Mouse (Mus musculus): ENCODE results near the gene Rtn1.

Rtn1 gene

DNA sequence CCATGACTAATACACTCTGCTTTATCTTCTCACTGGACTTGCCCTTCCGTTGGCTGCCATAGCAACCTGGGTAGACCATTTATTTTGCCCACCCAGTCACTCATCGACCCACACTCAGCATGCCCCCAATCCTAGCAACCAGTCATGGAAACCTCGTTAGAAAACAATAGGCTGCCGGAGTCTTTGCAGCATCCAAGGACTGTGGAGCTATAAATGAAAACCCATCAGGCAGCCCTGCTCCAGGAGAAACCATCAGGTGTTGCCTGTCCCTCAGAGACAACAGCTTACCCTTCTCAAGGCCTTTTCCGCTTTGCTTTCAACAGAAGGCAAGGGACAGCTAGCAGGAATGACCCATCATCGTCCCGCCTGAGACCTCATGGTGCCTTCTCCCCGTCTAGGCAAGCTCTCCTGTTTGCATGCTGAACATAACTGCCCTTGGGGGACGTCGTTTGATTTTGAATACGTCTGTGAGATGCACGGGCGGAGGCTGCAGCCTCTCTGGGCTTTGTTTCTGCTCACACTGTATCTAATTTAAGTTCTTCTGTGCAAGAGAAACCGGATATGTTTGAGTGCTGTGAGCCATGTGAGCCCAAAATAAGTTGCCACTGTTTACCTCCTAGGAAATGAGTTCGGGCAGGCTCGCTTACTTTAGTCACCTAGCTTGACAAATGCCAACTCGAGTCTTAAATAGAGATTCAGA is 34.8 kb downstream of the Rtn1 start:
- no peak for DNase-seq

DNA sequence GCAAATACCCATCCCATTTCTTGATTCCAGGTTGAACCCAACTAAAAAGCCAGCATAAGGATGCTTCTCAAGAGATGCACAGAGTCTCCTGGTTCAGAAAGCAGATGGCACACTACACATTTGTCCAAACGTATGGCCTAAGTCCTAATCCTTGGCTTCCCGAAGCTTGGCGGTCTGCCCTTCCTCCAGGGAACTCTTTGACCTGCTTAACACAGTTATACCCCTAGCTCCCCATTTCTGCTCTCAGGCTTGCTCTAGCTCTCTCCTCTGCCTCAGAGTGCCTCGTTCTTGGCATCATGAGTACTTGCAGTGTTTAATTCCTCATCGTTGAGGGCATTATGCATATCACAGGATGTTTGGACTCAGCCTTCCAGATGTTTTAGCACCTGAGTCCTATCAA is 38.8 kb downstream of the Rtn1 start:
- DNase-seq = no peak

DNA sequence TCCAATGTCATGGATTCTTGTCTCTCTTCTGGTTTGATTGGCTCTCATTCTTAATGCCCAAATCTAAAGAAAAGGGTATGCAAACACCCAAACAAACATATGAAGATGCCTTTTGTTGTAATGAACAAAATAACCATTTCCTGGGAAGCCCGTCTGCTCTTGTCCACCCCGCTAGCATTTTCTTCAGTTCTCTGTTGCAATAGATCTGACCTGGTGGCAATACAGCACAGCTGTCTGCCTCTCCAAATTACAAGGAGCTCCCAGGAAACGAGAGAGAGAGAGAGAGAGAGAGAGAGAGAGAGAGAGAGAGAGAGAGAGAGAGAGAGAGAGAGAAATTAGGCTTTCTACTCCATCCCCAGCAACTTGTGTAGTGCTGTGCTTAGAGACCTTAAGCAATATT is 42.1 kb downstream of the Rtn1 start:
- no peak for DNase-seq

DNA sequence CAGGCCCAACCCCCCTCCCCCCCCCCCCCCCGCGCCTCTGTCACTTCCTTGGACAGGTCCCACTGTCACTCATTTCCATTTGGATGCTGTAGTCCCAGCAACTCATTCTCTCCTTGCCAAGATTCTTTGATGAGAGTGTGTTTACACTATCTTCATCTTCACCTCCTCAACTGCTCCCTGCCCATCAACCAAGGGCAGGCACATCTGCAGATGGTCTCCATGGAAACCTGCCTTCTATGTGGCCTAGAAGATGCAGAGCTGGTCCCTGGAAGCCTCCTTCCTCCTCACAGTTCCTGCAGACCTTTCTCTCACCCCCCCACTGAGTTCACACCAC is 42.8 kb downstream of the Rtn1 start:
- DNase-seq = no peak

DNA sequence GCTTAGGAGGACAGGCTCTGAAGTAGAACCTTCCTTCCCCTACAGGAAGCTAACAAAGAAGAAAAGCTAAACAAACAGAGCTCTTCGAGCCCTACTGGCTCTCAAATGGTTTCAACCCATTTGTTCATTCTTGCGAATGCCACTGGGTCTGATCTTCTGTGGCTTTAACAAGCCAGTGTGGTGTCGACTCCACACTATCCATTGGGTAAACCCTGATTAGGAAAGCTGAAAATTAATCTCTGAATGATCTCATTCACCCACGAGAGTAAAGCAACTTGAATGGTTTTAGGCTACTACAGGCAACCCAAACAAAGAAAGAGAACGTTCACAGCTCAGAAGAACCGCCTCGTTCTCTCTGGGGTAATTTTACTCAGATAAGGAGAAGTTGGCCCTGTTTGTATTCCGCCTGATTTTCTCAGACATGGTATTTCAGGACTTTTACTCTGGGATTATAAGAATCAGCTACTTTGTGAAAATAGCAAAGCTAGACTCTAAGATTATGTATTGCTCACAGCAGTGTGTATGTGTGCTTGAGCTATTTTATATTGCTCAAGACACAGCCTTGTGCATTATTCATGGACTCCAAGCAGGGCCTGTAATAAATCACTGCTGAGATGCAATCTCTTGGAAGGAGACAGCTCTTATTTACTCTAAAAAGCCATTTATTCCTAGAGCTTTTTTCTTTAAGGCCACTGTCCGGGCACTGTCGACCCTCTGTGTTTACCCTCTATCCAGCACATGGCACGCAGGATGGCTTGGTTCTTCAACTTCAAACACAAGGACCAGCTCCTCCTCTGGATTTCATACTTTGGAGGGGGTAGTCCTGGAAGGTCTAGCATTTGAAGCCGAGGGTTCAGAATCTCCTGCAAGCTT is 43.4 kb downstream of the Rtn1 start:
- DNase-seq = no peak

DNA sequence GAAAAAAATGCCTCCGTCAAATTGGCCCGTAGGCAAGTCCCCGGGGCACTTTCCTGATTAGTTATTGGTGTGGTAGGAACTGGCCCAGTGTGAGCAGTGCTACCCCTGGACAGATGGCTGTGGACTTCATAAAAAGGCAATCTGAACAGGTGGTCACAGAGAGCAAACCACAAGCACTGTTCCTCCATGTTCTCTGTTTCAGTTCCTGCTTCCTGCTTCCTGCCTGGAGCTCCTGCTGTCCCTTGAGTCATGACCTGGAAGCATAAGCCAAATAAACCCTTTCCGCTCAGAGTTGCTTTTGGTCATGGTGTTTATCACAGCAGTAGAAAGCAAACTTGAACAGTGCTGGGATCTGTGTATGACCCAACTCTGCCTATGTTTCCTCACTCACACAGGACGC is 44.3 kb downstream of the Rtn1 start:
- no peak for DNase-seq

DNA sequence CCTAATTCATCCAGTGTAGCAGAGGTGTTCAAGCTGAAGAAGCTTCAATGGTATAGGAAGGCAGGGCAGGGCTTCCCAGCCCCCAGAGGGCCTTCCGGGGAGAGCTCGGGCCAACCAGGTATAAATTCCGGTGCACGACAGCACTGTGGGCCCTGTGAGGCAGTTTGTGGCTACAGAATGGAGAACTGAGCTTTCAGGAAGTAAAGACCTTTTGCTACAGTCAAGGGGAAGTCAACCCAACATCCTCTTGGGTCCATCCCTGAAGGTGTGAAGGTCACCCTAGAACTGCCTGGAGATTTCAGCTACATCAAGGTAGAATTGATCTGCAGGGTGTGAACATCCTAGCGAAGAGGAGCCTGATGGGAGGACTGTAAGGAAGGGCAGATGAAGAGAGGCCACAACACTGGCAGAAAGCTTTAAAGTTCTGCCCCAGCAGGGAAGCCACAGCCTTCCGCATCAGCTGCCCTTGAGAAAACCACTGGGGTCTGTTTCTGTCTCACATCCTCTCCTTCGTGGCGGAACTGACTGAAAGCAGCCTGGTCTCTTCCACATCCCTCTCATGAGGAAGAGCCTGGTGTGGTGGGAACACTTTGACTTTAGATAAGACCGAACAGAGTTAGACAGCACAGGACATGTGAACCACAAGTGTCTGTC is 47.0 kb downstream of the Rtn1 start:
- DNase-seq = no peak

DNA sequence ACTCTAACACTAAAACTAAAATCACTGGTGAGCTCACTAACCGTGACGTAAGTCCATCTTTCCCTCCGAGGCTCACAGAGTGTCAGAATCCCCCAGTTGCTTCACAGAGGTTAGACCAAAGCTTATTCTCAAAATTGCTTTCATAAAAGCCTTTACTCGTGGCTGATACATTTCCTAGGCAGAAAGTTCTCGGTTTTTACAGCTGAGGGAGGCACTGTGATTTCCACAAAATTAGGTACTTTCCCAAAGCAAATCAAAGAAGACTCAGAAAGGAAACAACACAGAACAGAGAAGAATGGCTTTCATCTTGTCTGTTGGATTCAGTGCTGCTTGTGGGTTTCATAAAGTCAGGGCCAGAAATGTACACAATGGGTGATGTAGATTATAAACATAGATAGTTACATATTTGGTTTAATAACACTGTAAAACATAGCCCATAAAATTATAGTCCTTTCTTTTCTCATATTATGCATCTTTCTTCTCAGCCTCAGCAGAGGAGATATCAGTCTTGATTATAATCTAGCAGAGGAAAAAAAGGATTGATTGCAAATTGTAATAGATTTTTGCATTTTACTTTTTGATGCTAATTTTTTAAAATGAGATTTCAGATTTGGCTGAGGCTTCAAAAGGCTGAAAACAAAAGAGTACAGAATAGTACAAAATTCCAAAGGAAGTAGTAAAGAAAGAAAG is 47.8 kb downstream of the Rtn1 start:
- DNase-seq = no peak

DNA sequence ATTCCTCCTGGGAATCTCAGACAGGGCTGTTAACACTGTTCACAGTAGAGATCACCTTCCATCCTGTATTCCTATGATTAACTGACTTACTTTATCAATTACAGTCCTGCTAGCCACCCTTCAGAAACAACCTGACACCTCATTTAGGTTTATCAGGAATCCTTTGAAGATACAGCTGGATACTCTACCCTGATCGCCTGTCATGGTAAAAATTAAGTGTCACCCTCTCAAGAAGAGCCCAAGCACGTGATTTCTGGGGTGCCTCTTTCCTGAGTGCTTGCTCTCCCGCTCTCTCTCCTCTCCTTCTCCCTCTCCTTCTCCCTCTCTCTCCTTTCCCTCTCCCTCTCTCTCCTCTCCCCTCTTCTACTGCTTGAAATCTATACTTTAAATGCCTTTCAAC is 49.0 kb downstream of the Rtn1 start:
- no peak for DNase-seq

DNA sequence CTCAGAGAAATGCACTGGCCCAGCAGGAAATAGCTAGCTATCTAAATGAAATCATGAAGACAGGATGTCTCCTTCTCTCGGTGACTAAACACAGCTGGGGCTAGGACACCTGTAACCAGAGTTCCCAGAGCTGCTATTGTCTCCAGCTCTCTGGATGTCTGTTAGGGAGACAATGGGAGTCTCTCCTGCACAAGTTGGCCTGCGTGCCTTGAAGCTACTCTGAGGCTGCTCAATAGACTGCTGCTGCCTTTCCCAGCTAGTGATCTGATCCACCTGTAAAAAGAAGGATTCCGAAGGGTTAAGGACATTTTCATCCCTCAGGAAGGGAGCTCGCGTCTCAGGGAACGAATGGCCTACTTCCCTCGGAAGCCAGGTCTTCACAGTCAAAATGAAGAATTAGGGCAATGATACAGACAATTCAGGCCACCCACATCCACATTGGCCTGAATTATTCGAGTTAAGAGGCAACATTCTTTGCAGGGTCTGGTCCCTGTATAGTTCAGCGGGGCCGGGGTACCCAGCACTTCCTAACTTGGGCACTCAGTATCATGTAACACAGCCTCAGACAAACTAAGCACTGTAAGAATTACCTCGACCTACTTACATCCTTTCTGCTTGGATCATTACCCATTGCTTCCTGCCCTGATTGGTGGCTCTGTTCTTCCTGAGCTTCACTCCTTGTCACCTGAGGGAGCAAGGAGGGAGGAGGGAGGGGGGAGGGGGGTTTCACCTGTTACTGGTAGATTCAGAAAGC is 51.0 kb downstream of the Rtn1 start:
- no peak for DNase-seq

DNA sequence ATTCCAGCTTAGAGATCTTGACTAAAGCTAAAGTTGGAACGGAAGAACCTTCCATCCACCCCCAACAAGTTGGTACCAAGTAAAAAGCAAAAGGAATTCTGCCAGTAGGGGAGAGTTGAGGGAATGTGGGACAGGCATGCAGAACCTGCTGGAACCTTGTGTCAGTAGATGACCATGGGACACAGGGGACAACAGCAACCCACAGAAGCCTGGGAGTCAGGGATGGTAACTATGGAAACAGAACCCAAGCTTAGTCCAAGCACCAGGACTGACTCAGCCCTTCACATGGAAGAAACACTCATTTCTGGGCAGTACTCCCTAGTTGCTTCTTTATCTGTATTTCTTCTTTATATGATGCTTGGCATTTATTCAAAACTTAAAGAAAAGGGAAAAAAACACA is 54.6 kb downstream of the Rtn1 start:
- DNase-seq = no peak

DNA sequence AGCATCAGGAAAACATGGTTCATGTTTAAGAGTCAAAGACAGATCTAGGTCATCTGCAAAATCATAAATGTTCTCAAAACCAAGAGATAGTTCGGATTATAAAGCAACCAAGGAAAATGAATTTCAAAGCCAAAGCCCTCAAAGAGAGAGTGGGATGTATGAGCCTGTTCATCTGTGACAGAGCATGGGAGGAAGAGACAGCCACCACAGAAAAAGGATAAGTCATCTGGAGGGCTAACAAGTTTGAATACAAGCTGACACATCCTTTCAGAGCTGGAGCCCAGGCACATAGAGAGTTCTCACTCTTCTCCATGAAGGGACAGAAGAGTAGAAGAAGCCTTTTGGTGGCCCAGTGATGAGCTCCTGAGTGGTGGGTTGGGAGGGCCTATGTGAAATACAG is 55.3 kb downstream of the Rtn1 start:
- no peak for DNase-seq

DNA sequence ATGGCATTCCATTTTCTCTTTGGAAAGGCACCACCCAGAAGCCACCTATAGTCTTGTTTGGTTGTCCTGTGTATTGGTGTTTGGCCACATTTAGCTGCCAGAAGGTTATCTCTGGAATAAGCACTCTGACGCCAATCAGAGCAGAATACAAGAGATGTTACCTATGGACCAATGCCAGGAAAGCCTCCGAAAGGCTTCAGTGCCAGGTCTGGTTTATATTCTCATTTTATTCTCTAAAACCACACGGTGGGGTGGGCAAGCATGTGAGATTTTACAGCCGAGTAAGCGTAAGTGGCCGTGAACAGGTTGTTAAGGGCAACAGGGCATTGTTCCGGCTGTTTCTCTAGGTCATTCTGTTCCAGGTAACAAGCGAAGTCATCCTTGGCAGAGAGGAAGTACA is 60.3 kb downstream of the Rtn1 start:
- no peak for DNase-seq

DNA sequence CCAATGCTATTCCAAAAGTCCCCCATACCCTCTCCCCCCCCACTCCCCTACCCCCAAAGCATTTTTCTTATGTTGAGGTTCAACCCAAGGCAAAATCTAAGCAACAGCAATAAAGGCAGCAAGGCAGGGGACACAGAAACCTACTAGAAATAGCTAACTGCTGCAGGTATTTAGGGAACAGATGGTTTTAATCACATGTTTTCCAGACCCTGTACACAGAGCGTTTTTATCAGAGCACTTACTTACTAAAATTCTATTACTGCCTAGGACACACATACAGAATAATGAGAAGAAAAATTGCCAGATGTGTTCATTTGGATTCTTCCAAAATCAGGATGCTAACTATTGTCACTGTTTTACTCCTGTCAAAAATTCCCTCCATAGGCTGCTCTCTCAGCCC is 61.7 kb downstream of the Rtn1 start:
- DNase-seq = no peak

DNA sequence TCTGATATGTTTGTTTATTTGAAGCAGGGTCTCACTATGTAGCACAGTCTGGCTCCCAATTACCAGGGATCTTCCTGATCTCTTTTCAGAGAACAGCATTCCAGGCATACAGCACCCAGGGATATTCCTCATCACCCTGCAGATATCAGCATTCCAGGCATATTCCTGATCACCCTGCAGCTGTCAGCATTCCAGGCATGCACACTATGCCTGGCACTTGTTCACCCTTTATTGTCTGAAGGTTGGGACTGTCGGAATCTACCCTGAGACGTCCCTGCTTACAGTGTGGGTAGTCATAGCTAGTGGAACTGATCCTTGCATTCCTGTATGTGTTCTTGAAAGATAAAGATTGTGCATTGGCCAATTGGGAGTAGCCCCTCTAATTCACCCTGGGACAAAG is 65.2 kb downstream of the Rtn1 start:
- DNase-seq = no peak

DNA sequence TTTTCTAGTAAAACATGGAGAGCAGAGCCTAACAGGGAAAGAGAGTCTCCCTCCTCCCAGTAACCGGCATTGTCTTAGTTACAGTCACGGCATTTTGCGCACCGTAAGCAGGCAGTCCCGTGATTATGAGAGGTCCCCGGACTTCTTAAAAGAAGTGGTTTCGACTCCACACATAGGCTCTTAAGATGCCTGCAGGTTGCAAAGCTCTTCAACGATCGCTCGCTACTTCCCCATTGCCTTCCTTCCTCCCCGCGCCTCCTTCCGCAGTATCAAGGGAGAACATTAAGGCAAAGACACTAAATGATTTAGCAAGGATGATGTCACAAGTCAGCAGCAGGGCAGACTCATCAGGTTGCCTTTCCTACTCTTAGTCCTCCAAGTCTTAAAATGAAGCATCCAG is 72.8 kb downstream of the Rtn1 start:
- DNase-seq = no peak

DNA sequence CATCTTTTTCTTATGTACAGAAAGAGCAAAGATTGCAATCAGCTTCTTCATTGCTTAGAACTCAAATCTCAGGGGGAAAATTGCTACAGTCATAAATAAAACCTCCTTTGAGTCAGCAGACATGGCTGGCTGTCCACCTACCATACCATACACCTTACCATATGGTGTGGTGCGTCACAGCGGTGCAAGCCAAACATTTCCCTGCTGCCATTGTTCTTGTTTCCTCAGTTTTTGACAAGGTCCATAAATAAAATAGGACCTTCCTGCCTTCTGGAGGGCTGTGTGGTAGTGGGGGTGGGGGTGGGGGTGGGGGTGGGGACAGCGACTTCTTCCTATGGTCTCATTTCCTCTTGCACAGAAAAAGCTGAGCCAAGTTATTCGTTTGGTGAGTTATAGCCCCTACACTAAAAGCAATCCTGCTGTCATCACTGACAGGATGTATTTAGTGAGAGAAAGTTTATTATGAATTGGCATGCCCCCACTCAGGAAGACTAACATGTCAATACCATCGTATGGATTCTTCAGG is 76.3 kb downstream of the Rtn1 start:
- DNase-seq = no peak

DNA sequence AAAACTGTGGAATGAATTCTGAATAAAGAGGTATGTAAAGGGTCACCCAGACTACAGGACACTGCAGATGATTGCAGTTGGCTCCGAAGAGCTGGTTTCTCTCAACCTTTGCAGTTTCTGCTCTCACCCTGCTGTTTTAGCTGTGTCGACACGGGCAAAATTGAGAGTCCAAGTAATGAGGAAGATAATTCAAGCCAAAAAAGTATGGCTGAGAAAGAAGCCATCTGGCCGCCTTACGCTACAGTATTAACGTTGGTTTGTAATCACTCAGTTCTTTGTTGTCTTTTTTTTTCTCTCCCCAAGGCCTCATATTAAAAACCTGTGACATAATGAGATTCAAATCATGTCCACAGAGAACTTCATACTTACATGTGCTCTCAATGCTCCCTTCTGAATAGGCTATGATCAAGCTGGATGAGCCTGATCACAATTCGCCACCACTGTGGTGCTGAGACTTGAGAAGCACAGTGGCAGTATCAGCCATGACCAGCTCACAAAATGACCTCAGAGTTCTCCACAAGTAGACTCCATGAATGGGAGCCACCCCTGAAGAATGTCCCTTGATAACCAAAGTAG is 76.9 kb downstream of the Rtn1 start:
- no peak for DNase-seq

DNA sequence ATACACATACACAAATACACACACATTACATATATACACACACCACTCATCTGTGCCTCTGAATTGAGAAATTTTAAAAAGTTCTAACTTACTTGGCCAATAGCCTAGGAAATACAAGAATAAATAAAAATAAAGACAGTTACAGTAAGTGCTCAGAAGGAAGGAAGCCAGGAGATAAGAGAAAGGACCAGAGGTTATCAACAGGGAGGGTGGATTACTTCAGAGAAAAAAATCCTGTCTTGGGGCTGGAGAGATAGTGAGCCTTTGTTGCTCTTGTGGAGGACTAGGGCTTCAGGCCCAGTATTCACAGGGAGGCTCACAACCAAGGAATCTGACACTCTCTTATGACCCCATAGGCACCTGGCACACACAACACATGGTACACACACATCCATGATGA is 82.8 kb downstream of the Rtn1 start:
- no peak for DNase-seq

DNA sequence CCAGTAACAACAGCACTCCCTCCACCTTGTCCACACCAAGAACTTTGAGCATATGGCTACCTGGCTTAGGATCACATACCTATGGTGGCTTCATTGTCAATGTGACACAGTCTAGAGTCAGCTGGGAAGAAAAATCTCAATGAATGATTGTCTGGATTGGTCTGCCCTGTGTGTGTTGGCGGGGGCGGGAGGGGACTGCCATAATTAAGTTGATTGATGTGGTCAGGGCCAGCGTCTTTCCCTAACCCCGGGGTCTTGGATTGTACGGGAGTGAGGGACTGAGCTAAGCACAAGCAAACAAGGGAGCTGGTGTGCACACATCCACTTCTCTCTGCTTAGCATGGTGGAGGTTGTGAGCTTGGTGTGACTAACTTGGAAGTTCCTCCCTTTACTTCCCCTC is 83.8 kb downstream of the Rtn1 start:
- DNase-seq = no peak

DNA sequence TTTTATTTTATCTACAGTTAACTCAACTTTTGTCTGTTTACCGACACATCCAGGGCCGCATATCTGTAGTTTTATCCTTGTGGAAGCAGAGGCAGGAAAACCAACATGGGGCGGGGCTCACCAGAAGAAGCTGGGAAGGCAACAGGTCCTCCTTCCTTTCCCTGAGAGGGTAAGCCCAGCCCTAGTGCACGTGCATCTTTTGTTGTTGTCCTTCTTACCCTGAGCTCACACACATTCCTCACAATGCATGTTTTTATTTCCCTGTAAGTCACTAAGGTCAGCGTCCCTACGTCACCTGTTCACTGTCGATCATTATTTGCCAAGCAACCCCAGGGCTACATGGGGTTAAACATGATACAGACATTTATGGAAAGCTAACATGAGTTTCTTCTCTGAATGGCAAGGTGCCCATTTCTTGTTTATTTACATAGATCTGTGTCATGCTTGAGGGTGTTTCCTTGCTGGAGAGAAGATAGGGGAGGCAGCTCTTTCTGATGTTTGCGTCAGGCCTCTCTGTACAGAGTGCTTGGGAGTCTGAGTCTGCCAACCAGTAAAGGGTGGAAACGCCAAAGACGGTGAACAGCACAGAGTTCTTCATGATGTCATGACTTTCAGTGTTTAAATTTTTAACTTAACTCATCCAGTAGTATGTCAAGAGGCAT is 84.5 kb downstream of the Rtn1 start:
- DNase-seq = no peak

DNA sequence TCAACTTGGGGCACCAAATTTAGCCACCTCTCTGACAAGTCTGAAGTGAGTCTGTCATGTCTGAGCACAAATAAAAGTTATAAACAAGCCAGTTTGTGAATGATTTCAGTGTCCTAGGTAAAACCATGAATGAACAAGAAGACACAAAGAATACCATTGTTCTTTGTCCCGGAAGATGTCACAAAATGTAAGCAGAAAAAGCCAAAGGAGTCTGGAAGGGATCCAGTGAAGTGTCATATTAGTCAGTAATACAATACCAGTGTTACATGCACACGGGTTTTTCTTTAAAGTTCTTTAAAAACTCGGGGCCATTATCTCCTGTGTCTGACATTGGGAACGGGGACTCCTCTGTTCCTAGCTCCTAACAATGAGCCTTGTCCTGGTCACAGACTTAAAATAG is 85.1 kb downstream of the Rtn1 start:
- DNase-seq = no peak
